Mouse (Mus musculus) kidney, embryonic 16.5 days (tissue): Measurements from ENCODE around the gene Psmb5. TPM values are rescaled to one million over a fixed set of nuclear protein-coding genes. Genes with fewer than 3 reads are reported as not detected.
A peak's percentile ranks its signal among the peaks of the same experiment; 100 is the strongest.

Experiments used
- ATAC-seq: fragments of 200-750 bp; cut with Nextera tagmentation; 2 replicates; pipeline ENCODE4 v1.8.0; 2017; ENCODE audit warnings: moderate TSS enrichment; ENCODE audit not compliant: low FRiP score, low TSS enrichment
- H3K27ac ChIP-seq: fragments of 300-500 bp; sonication (generic); 2 replicates; pipeline ENCODE4 v1.5.1; 2014; ENCODE audit warnings: low read length
- H3K27me3 ChIP-seq: fragments of 300-500 bp; sonication (generic); 2 replicates; pipeline ENCODE4 v1.6.1; 2014; ENCODE audit warnings: low read length, control low read depth, mixed read lengths; ENCODE audit not compliant: insufficient read depth
- H3K36me3 ChIP-seq: fragments of 300-500 bp; sonication (generic); 2 replicates; pipeline ENCODE4 v1.6.1; 2014; ENCODE audit warnings: low read length, control low read depth, mixed read lengths; ENCODE audit not compliant: insufficient read depth
- H3K4me1 ChIP-seq: fragments of 300-500 bp; sonication (generic); 2 replicates; pipeline ENCODE4 v1.6.1; 2014; ENCODE audit warnings: low read length, control low read depth, mixed read lengths; ENCODE audit not compliant: insufficient read depth
- H3K4me2 ChIP-seq: fragments of 300-500 bp; sonication (generic); replicated peaks from 2 replicates; pipeline ENCODE4 v1.6.1; 2014; ENCODE audit warnings: low read depth, low read length
- H3K4me3 ChIP-seq: fragments of 300-500 bp; sonication (generic); 2 replicates; pipeline ENCODE4 v1.5.1; 2014; ENCODE audit warnings: mild to moderate bottlenecking, low read length
- H3K9ac ChIP-seq: fragments of 300-500 bp; sonication (generic); replicated peaks from 2 replicates; pipeline ENCODE4 v1.6.1; 2014; ENCODE audit warnings: low read length
- H3K9me3 ChIP-seq: fragments of 300-500 bp; sonication (generic); 2 replicates; pipeline ENCODE4 v1.6.1; 2016; ENCODE audit warnings: low read length, control low read depth
- WGBS: fragments of 180-500 bp; shearing (Covaris S2); extraction: QIAGEN DNeasy Blood & Tissue Kit; methylation state at CpG from one replicate; pipeline ENCODE4 v1.1.7; 2014; 5-methylcytosine and 5-hydroxymethylcytosine counted together
- polyA plus RNA-seq: library from polyadenylated mRNA; unstranded; fragments of >200 nt; fragmentation: Nextera tagmentation; extraction: Ambion mirVana; gene quantifications from 2 replicates; pipeline ENCODE4 v1.2.1, GENCODE M21; 2015

Gene Psmb5
- polyA plus RNA-seq, 1 experiment from 2014 or later, result 471 TPM

- no peak overlapping the region for H3K4me3 ChIP-seq
- 95% methylated on average over 29 of the region's 37 CpGs for whole genome bisulfite sequencing
- no peaks in the 10 kb centered on the region for H3K27me3 ChIP-seq
- no peak overlapping the region for H3K27ac ChIP-seq
- no peaks in the 10 kb centered on the region for H3K4me1 ChIP-seq
- no peak overlapping the region for H3K9ac ChIP-seq
- peaks cover 39% of the 10 kb centered on the region for H3K36me3 ChIP-seq
- no peak for ATAC-seq
- H3K9me3 ChIP-seq, result no peaks in the 10 kb centered on the region
- no peak overlapping the region for H3K4me2 ChIP-seq
These were observed 14.4 kb upstream of the Psmb5 start for GRCm38 (mm10) chr14:54632252-54632651.

- Histone ChIP-seq H3K4me1 (no peaks in the 10 kb centered on the region), H3K4me3 (no peak overlapping the region), H3K27me3 (no peaks in the 10 kb centered on the region), H3K27ac (no peak overlapping the region), H3K9me3 (no peaks in the 10 kb centered on the region), H3K36me3 (peaks cover 31% of the 10 kb centered on the region), H3K4me2 (no peak overlapping the region), H3K9ac (no peak overlapping the region)
- WGBS, result 82% methylated on average over 4 of the region's 4 CpGs
- ATAC-seq, result no peak
These were observed 13.4 kb upstream of the Psmb5 start for GRCm38 (mm10) chr14:54631240-54631599.

GRCm38 (mm10) chr14:54630583-54631239 lies 12.9 kb upstream of the Psmb5 start:
- 83% methylated on average over 11 of the region's 11 CpGs for WGBS
- Histone ChIP-seq H3K9me3 (no peaks in the 10 kb centered on the region), H3K4me2 (no peak overlapping the region), H3K4me3 (no peak overlapping the region), H3K27me3 (no peaks in the 10 kb centered on the region), H3K27ac (no peak overlapping the region), H3K36me3 (peaks cover 26% of the 10 kb centered on the region), H3K9ac (no peak overlapping the region), H3K4me1 (no peaks in the 10 kb centered on the region)
- no peak for ATAC-seq

- no peak overlapping the region for H3K27ac ChIP-seq
- ATAC-seq, result no peak
- H3K9me3 ChIP-seq, result no peaks in the 10 kb centered on the region
- H3K4me3 ChIP-seq, result no peak overlapping the region
- H3K4me2 ChIP-seq, result no peak overlapping the region
- H3K4me1 ChIP-seq, result no peaks in the 10 kb centered on the region
- H3K9ac ChIP-seq, result no peak overlapping the region
- no peaks in the 10 kb centered on the region for H3K27me3 ChIP-seq
- 84% methylated on average over 2 of the region's 2 CpGs for WGBS
- H3K36me3 ChIP-seq, result peaks cover 26% of the 10 kb centered on the region
These were observed 12.0 kb upstream of the Psmb5 start for GRCm38 (mm10) chr14:54629797-54630196.

GRCm38 (mm10) chr14:54628103-54628502 lies 10.3 kb upstream of the Psmb5 start:
- Histone ChIP-seq H3K27me3 (no peaks in the 10 kb centered on the region), H3K9me3 (no peaks in the 10 kb centered on the region), H3K36me3 (peaks cover 15% of the 10 kb centered on the region), H3K4me3 (no peak overlapping the region), H3K27ac (no peak overlapping the region), H3K4me2 (no peak overlapping the region), H3K4me1 (no peaks in the 10 kb centered on the region), H3K9ac (no peak overlapping the region)
- 74% methylated on average over 5 of the region's 5 CpGs for WGBS
- no peak for ATAC-seq

GRCm38 (mm10) chr14:54624976-54625375 lies 7.2 kb upstream of the Psmb5 start:
- no peak for ATAC-seq
- H3K27me3 ChIP-seq, result no peaks in the 10 kb centered on the region
- H3K4me2 ChIP-seq, result no peak overlapping the region
- no peak overlapping the region for H3K27ac ChIP-seq
- H3K9ac ChIP-seq, result no peak overlapping the region
- no peaks in the 10 kb centered on the region for H3K9me3 ChIP-seq
- H3K4me1 ChIP-seq, result no peaks in the 10 kb centered on the region
- no peak overlapping the region for H3K4me3 ChIP-seq
- no peaks in the 10 kb centered on the region for H3K36me3 ChIP-seq
- WGBS, result 76% methylated on average over 10 of the region's 10 CpGs

GRCm38 (mm10) chr14:54623334-54623733 lies 5.5 kb upstream of the Psmb5 start:
- Histone ChIP-seq H3K4me1 (no peaks in the 10 kb centered on the region), H3K9ac (no peak overlapping the region), H3K36me3 (no peaks in the 10 kb centered on the region), H3K27me3 (no peaks in the 10 kb centered on the region), H3K4me3 (no peak overlapping the region), H3K4me2 (no peak overlapping the region), H3K27ac (no peak overlapping the region), H3K9me3 (no peaks in the 10 kb centered on the region)
- 79% methylated on average over 6 of the region's 6 CpGs for WGBS
- ATAC-seq, result no peak

- no peak within 1 kb of the TSS for H3K4me3 ChIP-seq
- H3K4me1 ChIP-seq, result peaks cover 12% of the 10 kb centered on the region
- ATAC-seq, result no peak
- 97% methylated on average over 1 of the region's 1 CpGs for WGBS
- H3K4me2 ChIP-seq, result no peak within 1 kb of the TSS
- H3K27me3 ChIP-seq, result no peaks in the 10 kb centered on the region
- H3K9me3 ChIP-seq, result no peaks in the 10 kb centered on the region
- H3K9ac ChIP-seq, result no peak within 1 kb of the TSS
- H3K27ac ChIP-seq, result no peak within 1 kb of the TSS
- peaks cover 4% of the 10 kb centered on the region; the same call in 1 of the 2 replicates for H3K36me3 ChIP-seq
These were observed 3.3 kb upstream of the Psmb5 start, which contains the start of gene Psmb11 for GRCm38 (mm10) chr14:54621133-54621532. TSS of gene Psmb11 (plus strand) at chr14:54621433.

GRCm38 (mm10) chr14:54617152-54617896 lies 498 bp downstream of the Psmb5 start:
- H3K36me3 ChIP-seq, result peaks cover 25% of the 10 kb centered on the region
- H3K27me3 ChIP-seq, result no peaks in the 10 kb centered on the region
- H3K4me1 ChIP-seq, result peaks cover 12% of the 10 kb centered on the region
- H3K4me2 ChIP-seq, result peak overlapping the region; percentile 78
- WGBS, result 3% methylated on average over 38 of the region's 38 CpGs
- ATAC-seq, result peak; percentile 42
- no peaks in the 10 kb centered on the region for H3K9me3 ChIP-seq
- peak overlapping the region; percentile 91 for H3K9ac ChIP-seq
- peak overlapping the region; percentile 71 for H3K27ac ChIP-seq
- H3K4me3 ChIP-seq, result peak overlapping the region; percentile 91

- H3K4me1 ChIP-seq, result peaks cover 12% of the 10 kb centered on the region
- H3K36me3 ChIP-seq, result peaks cover 31% of the 10 kb centered on the region
- H3K4me3 ChIP-seq, result no peak overlapping the region
- H3K27ac ChIP-seq, result no peak overlapping the region
- H3K4me2 ChIP-seq, result peak overlapping the region; percentile 78; the same call in 1 of the 2 replicates
- H3K9me3 ChIP-seq, result no peaks in the 10 kb centered on the region
- H3K9ac ChIP-seq, result no peak overlapping the region
- 91% methylated on average over 16 of the region's 16 CpGs for WGBS
- no peaks in the 10 kb centered on the region for H3K27me3 ChIP-seq
- ATAC-seq, result no peak
These were observed 1.5 kb downstream of the Psmb5 start for GRCm38 (mm10) chr14:54616226-54616825.
